Mouse (Mus musculus): ENCODE data around the gene Cacna1a. TPM values are rescaled to one million over a fixed set of nuclear protein-coding genes. Genes with fewer than 3 reads are reported as not detected.

Cacna1a gene
- polyA plus RNA-seq, 1 experiment from 2014 or later: 20.0 TPM

DNA sequence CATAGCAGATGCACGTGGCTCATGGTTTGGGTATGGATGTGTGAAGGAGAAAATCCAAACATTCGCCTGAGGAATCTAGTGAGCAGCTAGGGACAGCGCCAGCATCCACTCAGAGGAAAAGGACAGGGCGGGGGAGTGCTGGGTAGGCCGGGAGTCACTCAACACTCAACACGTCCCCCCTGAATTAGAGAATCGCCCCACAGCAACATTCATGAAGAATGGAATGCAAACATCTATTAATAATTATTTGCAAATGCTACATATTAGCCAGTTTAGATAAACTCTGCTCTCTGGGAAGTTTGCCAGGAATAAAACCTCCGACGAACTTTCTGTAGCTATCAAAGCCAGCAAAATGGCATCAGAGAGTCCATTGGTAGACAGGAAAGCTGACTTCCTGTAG, 533 bp downstream of the Cacna1a start:
- H3K4me2 ChIP-seq (ENCODE audit: low read length): no peak overlapping the region
- H3K9ac ChIP-seq (ENCODE audit: low read depth, low read length): no peak overlapping the region
- no peak for ATAC-seq
- H3K27ac ChIP-seq (ENCODE audit: low read length): no peak overlapping the region
- no peak overlapping the region for H3K4me3 ChIP-seq (ENCODE audit: low read depth, low read length)
- 74% methylated on average over 9 of the region's 9 CpGs for WGBS
- no peaks in the 10 kb centered on the region for H3K27me3 ChIP-seq (ENCODE audit: control insufficient read depth, insufficient read depth, low read depth, low read length)
- no peaks in the 10 kb centered on the region for H3K36me3 ChIP-seq (ENCODE audit: control insufficient read depth, insufficient read depth, low read length)
- H3K9me3 ChIP-seq (replicated peaks; ENCODE audit: control insufficient read depth, low read length, poor library complexity, severe bottlenecking): no peaks in the 10 kb centered on the region
- no peaks in the 10 kb centered on the region for H3K4me1 ChIP-seq (ENCODE audit: control insufficient read depth, insufficient read depth, low read length)

DNA sequence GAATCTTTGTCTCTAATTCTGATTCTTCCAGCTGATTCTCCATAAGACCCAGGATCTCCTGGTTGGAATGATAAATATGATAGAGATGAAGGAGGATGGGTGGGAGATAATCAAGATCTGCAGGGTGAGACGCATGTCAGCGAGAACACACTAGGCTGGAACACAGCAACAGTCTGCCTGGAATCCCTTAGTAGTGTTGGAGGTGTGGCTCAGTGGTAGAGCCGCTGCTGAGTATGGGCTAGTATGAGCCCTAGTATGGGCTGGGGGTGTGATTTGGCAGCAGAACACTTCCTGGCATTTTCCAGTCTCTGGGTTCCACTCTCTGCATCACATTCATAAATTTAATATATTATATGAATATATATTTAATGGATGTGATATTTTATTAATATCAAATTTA, 933 bp downstream of the Cacna1a start:
- WGBS: 82% methylated on average over 3 of the region's 3 CpGs
- Histone ChIP-seq H3K4me2 (ENCODE audit: low read length) (no peak overlapping the region), H3K27ac (ENCODE audit: low read length) (no peak overlapping the region), H3K9me3 (replicated peaks; ENCODE audit: control insufficient read depth, low read length, poor library complexity, severe bottlenecking) (no peaks in the 10 kb centered on the region), H3K4me3 (ENCODE audit: low read depth, low read length) (no peak overlapping the region), H3K4me1 (ENCODE audit: control insufficient read depth, insufficient read depth, low read length) (no peaks in the 10 kb centered on the region), H3K27me3 (ENCODE audit: control insufficient read depth, insufficient read depth, low read depth, low read length) (no peaks in the 10 kb centered on the region), H3K9ac (ENCODE audit: low read depth, low read length) (no peak overlapping the region), H3K36me3 (ENCODE audit: control insufficient read depth, insufficient read depth, low read length) (no peaks in the 10 kb centered on the region)
- no peak for ATAC-seq

DNA sequence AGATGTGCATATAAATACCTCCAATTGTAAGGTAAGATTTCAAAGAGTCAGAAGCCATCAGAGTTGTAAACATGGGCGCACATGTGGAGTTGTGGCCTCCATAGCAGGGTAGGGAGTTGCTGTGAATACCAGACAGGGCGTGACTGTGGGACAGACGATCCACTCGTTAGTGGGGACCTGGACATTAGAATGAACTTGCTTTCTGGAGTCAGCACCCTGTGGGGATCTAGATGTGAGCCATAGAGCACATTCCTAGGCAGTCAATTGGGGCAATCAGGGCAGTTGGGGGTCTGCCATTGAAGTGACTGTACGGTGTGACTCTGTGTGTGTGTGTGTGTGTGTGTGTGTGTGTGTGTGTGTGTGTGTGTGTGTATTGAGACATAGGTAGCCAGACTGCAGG, 3.4 kb downstream of the Cacna1a start:
- no peaks in the 10 kb centered on the region for H3K9me3 ChIP-seq (replicated peaks; ENCODE audit: control insufficient read depth, low read length, poor library complexity, severe bottlenecking)
- no peak overlapping the region for H3K9ac ChIP-seq (ENCODE audit: low read depth, low read length)
- H3K4me1 ChIP-seq (ENCODE audit: control insufficient read depth, insufficient read depth, low read length): no peaks in the 10 kb centered on the region
- no peaks in the 10 kb centered on the region for H3K27me3 ChIP-seq (ENCODE audit: control insufficient read depth, insufficient read depth, low read depth, low read length)
- no peak overlapping the region for H3K4me3 ChIP-seq (ENCODE audit: low read depth, low read length)
- 95% methylated on average over 5 of the region's 5 CpGs for WGBS
- no peak overlapping the region for H3K4me2 ChIP-seq (ENCODE audit: low read length)
- no peaks in the 10 kb centered on the region for H3K36me3 ChIP-seq (ENCODE audit: control insufficient read depth, insufficient read depth, low read length)
- no peak overlapping the region for H3K27ac ChIP-seq (ENCODE audit: low read length)
- no peak for ATAC-seq

DNA sequence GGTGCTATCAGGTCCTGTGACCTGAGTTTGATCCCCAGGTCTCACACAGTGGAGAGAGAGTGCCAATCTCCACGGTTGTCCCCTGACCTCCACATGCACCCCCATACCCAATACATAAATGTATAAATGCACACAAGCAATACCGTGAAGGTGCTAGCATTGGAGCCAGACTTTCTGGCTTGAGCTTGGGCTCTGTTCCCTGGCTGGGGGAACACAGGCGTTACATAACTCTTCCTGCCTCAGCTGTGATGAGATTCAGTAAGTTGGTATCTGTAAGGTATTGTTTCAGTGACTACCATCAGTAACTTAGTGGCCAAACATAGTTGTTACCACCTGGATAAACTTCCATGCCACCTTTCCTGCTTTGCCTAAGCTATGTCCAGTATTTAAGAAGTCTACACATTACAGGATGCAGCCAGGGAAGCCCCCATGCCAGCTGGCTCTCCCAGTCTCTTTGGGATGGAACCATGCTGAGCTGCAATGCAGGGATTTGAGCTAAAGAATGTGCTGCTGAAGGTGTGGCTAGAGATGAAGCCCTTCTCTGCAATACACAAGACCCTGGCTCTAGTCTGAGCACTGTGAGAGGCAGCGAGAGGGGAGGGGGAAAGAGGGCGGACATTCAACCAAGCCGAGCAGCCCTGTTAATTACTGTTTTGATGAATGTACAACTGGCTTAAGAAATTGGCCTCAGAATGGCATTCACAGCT, 7.7 kb downstream of the Cacna1a start:
- H3K36me3 ChIP-seq (ENCODE audit: control insufficient read depth, insufficient read depth, low read length): no peaks in the 10 kb centered on the region
- H3K27ac ChIP-seq (ENCODE audit: low read length): no peak overlapping the region
- H3K4me1 ChIP-seq (ENCODE audit: control insufficient read depth, insufficient read depth, low read length): no peaks in the 10 kb centered on the region
- H3K9me3 ChIP-seq (replicated peaks; ENCODE audit: control insufficient read depth, low read length, poor library complexity, severe bottlenecking): no peaks in the 10 kb centered on the region
- WGBS: 74% methylated on average over 6 of the region's 6 CpGs
- no peak for ATAC-seq
- H3K27me3 ChIP-seq (ENCODE audit: control insufficient read depth, insufficient read depth, low read depth, low read length): no peaks in the 10 kb centered on the region
- no peak overlapping the region for H3K9ac ChIP-seq (ENCODE audit: low read depth, low read length)
- no peak overlapping the region for H3K4me2 ChIP-seq (ENCODE audit: low read length)
- no peak overlapping the region for H3K4me3 ChIP-seq (ENCODE audit: low read depth, low read length)

DNA sequence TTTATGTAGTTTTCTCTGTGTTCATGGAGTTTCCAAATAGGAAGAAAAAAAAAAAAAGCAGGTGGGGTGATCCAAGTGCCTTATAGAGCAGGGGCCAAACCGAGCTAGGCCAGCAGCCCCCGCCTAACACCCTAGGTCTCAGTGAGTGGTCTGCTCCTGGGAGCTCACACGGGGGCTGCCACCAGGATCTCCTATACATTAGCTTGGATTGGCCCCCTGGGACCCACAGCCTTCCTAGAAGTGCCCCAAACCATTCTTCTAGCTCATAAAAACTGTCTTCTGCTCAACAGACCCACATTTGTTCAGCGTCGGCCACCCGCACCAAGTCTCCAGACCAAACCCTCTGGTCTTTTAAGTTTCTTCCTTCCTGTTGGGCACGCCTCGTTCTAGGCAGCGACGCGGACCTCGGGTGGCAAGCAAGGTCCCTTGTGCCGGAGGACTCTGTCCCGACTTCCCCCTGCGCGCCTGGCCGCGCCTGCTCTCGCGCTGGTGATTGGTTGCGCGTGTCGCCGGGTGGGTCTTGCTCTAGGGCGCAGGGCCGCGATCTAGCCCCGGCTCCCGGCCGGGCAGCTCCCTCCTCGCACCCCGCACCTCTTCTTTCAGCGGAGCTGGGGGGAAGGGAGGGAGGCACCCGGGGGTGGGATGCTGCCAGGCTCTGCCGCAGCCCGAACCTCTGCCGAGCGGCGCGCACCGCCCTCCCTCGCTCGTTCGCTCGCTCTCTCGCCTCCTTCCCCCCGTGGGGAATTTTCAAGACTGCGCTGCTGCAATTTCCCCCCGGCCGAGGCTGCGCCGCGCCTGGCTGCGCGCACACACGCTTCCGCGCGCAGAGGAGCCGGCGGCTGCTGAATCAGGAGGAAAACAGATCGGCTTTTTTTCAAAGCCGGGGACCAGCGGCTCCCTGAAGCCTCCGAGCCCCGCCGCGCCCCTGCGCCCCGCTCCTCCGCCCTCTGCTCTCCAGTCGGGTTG, 25.9 kb downstream of the Cacna1a start:
- ATAC-seq: peak; percentile 78
- 2% methylated on average over 61 of the region's 72 CpGs for WGBS

DNA sequence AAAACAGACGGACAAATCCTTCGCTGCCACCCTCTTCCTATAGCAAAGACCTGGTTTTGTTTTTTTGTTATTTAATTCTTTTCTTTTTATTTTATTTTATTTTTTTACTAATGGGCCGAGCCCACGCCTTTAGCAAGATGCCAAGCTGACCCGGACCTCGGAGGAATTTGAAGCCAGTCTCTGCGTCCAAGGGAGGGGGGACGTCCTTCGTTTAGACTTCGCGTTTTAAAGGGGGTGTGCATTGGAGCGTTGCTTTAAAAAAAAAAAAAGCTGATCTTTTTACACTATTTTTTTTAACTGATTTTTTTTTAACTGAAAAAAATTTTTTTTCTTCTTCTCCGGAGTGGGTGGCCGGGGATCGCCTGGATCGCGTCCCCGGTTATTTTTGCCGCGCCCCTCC, 26.7 kb downstream of the Cacna1a start:
- no peak for ATAC-seq

More for the DNA sequence above, 25.9 kb downstream of the Cacna1a start:
- Histone ChIP-seq H3K9ac (ENCODE audit: low read depth, low read length) (peak overlapping the region; percentile 93), H3K4me1 (ENCODE audit: control insufficient read depth, insufficient read depth, low read length) (peaks cover 22% of the 10 kb centered on the region), H3K27ac (ENCODE audit: low read length) (peak overlapping the region; percentile 87), H3K27me3 (ENCODE audit: control insufficient read depth, insufficient read depth, low read depth, low read length) (no peaks in the 10 kb centered on the region), H3K9me3 (replicated peaks; ENCODE audit: control insufficient read depth, low read length, poor library complexity, severe bottlenecking) (no peaks in the 10 kb centered on the region), H3K36me3 (ENCODE audit: control insufficient read depth, insufficient read depth, low read length) (no peaks in the 10 kb centered on the region), H3K4me2 (ENCODE audit: low read length) (peak overlapping the region; percentile 61), H3K4me3 (ENCODE audit: low read depth, low read length) (peak overlapping the region; percentile 67)

DNA sequence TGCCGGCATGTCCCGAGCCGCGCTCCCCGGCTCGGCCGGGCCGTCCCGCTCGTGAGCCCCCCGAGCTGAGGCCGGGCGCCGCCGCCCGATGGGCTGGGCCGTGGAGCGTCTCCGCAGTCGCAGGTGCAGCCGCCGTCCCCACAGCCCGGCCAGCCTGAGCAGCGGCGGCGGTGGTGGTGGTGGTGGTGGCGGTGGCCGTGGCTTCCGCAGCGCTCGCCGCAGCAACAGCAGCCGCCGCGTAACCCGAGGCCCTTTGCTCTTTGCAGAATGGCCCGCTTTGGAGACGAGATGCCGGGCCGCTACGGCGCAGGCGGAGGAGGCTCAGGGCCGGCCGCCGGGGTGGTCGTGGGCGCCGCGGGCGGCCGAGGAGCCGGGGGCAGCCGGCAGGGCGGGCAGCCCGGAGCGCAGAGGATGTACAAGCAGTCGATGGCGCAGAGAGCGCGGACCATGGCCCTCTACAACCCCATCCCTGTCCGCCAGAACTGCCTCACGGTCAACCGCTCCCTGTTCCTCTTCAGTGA, 27.2 kb downstream of the Cacna1a start:
- Histone ChIP-seq H3K9me3 (replicated peaks; ENCODE audit: control insufficient read depth, low read length, poor library complexity, severe bottlenecking) (no peaks in the 10 kb centered on the region), H3K27ac (ENCODE audit: low read length) (peak overlapping the region; percentile 87), H3K36me3 (ENCODE audit: control insufficient read depth, insufficient read depth, low read length) (peaks cover 4% of the 10 kb centered on the region; the same call in 1 of the 2 replicates), H3K4me1 (ENCODE audit: control insufficient read depth, insufficient read depth, low read length) (peaks cover 22% of the 10 kb centered on the region), H3K4me2 (ENCODE audit: low read length) (peak overlapping the region; percentile 61), H3K9ac (ENCODE audit: low read depth, low read length) (peak overlapping the region; percentile 93), H3K27me3 (ENCODE audit: control insufficient read depth, insufficient read depth, low read depth, low read length) (no peaks in the 10 kb centered on the region), H3K4me3 (ENCODE audit: low read depth, low read length) (peak overlapping the region; percentile 67)
- ATAC-seq: peak; percentile 47
- WGBS: under 1% methylated on average over 45 of the region's 64 CpGs

More for the DNA sequence above, 26.7 kb downstream of the Cacna1a start:
- Histone ChIP-seq H3K9ac (ENCODE audit: low read depth, low read length) (peak overlapping the region; percentile 93), H3K4me2 (ENCODE audit: low read length) (peak overlapping the region; percentile 61), H3K27ac (ENCODE audit: low read length) (peak overlapping the region; percentile 87), H3K4me3 (ENCODE audit: low read depth, low read length) (peak overlapping the region; percentile 67), H3K4me1 (ENCODE audit: control insufficient read depth, insufficient read depth, low read length) (peaks cover 22% of the 10 kb centered on the region), H3K36me3 (ENCODE audit: control insufficient read depth, insufficient read depth, low read length) (peaks cover 4% of the 10 kb centered on the region; the same call in 1 of the 2 replicates), H3K9me3 (replicated peaks; ENCODE audit: control insufficient read depth, low read length, poor library complexity, severe bottlenecking) (no peaks in the 10 kb centered on the region), H3K27me3 (ENCODE audit: control insufficient read depth, insufficient read depth, low read depth, low read length) (no peaks in the 10 kb centered on the region)
- 0% methylated on average over 20 of the region's 20 CpGs for WGBS

DNA sequence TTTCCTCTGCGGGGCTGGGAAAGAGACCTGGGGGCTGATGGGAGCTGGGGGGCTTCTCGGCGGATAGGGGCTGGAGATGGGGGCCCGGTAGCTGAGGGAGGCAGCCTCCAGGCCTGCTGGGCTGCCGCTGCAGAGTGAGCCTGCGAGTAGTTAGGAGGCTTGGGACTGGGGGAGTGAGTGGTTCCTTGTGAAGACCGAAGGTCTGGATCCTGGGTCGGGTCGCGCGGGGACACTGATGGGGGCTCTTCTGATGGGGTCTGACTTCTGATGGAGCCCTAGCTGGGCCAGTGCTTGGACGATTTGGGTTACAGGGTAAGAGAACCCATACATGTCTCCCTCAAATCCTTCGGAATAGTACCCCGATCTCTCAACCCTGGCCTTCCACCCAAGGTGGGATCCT, 27.8 kb downstream of the Cacna1a start:
- Histone ChIP-seq H3K9me3 (replicated peaks; ENCODE audit: control insufficient read depth, low read length, poor library complexity, severe bottlenecking) (no peaks in the 10 kb centered on the region), H3K4me3 (ENCODE audit: low read depth, low read length) (peak overlapping the region; percentile 67), H3K9ac (ENCODE audit: low read depth, low read length) (peak overlapping the region; percentile 93), H3K36me3 (ENCODE audit: control insufficient read depth, insufficient read depth, low read length) (peaks cover 4% of the 10 kb centered on the region; the same call in 1 of the 2 replicates), H3K27me3 (ENCODE audit: control insufficient read depth, insufficient read depth, low read depth, low read length) (no peaks in the 10 kb centered on the region), H3K27ac (ENCODE audit: low read length) (peak overlapping the region; percentile 87), H3K4me1 (ENCODE audit: control insufficient read depth, insufficient read depth, low read length) (peaks cover 22% of the 10 kb centered on the region), H3K4me2 (ENCODE audit: low read length) (peak overlapping the region; percentile 61)
- WGBS: 14% methylated on average over 14 of the region's 14 CpGs
- ATAC-seq: peak; percentile 46; the same call in 1 of the 2 replicates
